Mouse (Mus musculus) bone marrow, adult 2 months (tissue): ENCODE data around the gene Cntn1. TPM values are rescaled to one million over a fixed set of nuclear protein-coding genes. Genes with fewer than 3 reads are reported as not detected.

ENCODE experiments used
- H3K27ac ChIP-seq: fragments of 200-500 bp; 2 replicates; pipeline ENCODE4 v1.5.1; 2012; ENCODE audit warnings: low read depth, mild to moderate bottlenecking, control low read depth, inconsistent platforms, low read length; ENCODE audit not compliant: control insufficient read depth, poor library complexity, insufficient read depth
- H3K4me1 ChIP-seq: fragments of 200-500 bp; 2 replicates; pipeline ENCODE4 v1.6.1; 2011; ENCODE audit warnings: low read length; ENCODE audit not compliant: control insufficient read depth, insufficient read depth
- H3K4me3 ChIP-seq: fragments of 200-500 bp; replicated peaks from 2 replicates; pipeline ENCODE3; 2011; ENCODE audit warnings: mild to moderate bottlenecking, low read depth, low read length, control low read depth; ENCODE audit not compliant: control insufficient read depth
- CTCF ChIP-seq: fragments of 200-500 bp; IDR thresholded peaks from 2 replicates; pipeline ENCODE4 v1.5.1; 2011; ENCODE audit warnings: low read length, control low read depth; ENCODE audit not compliant: control insufficient read depth, insufficient read depth
- POLR2A ChIP-seq: fragments of 200-500 bp; IDR thresholded peaks from 2 replicates; pipeline ENCODE4 v1.6.1; 2011; ENCODE audit warnings: low read depth, mild to moderate bottlenecking, control low read depth, low read length, borderline replicate concordance; ENCODE audit not compliant: control insufficient read depth
- WGBS: fragments of 180-500 bp; shearing (Covaris S2); methylation state at CpG from one replicate; pipeline ENCODE4 v1.1.7; 2018; 5-methylcytosine and 5-hydroxymethylcytosine counted together
- polyA plus RNA-seq: library from polyadenylated mRNA; stranded (reverse); fragments of >200 nt; gene quantifications from 2 replicates; pipeline ENCODE4 v1.2.4, GENCODE M21; 2011; ENCODE audit warnings: low replicate concordance; ENCODE audit not compliant: missing spikeins, insufficient read depth, insufficient read length

The Cntn1 gene
- polyA plus RNA-seq: 0.22 TPM in 1 of 2 replicates, not detected in the other

DNA sequence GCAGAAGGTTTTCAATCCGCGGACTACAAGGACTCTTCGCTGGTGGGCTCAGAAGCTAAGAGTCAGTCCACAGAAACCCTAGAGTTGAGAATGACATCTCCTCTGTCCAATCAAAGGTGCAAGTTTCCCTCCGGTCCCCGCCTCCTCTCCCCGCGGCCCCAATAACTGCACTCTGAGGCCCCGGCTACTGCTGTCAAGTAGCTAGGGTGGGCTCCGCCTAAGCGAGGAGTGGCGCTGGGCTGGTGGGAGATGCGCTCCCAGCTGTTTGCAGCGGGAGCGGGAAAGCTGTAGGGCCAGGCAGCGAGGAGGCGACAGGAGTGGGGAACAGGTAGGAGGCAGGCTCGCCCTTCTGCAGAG, at the start of gene Cntn1:
TSS of gene Cntn1 (plus strand) at position 170 of the 357 bp plus-strand sequence.
- Histone ChIP-seq H3K27ac (no peak within 1 kb of the TSS; the same call in 1 of the 2 replicates), H3K4me1 (no peaks in the 10 kb centered on the region), H3K4me3 (no peak within 1 kb of the TSS)
- TF ChIP-seq POLR2A: no peak
- no peak for TF ChIP-seq CTCF
- WGBS: 2% methylated on average over 17 of the region's 17 CpGs

- WGBS: 81% methylated on average over 3 of the region's 3 CpGs
- TF ChIP-seq CTCF (no peak), POLR2A (no peak)
- H3K27ac ChIP-seq: no peak overlapping the region
These were observed 49.5 kb upstream of the Cntn1 start for GRCm38 (mm10) chr15:92001431-92001830.

GRCm38 (mm10) chr15:92012165-92013083, 38.5 kb upstream of the Cntn1 start:
- H3K4me1 ChIP-seq: no peaks in the 10 kb centered on the region
- TF ChIP-seq CTCF (no peak), POLR2A (no peak)
- H3K4me3 ChIP-seq: no peak overlapping the region
- H3K27ac ChIP-seq: no peak overlapping the region
- WGBS: 79% methylated on average over 8 of the region's 8 CpGs

More at GRCm38 (mm10) chr15:92001431-92001830, 49.5 kb upstream of the Cntn1 start:
- H3K4me1 ChIP-seq: no peaks in the 10 kb centered on the region
- no peak overlapping the region for H3K4me3 ChIP-seq

DNA sequence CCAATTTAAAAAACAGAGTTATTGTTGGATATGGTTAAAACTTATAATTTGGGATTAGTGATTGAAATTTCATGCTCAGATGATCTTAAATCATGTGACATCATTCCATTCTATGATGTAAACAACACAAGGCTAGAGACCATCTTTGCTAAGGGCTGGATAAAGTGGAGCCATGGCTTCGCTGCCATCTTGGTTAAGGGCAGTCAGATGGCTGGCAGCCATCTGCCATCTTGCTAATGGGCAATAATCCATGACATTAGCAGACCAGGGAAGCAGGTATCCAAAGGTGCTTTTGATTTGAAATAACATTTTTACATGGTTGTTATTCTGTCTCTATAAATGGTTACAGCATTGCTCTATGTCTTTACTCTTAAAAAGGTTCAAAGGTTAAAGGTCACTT, 16.9 kb upstream of the Cntn1 start:
- WGBS: 69% methylated on average over 1 of the region's 1 CpGs
- Histone ChIP-seq H3K27ac (no peak overlapping the region), H3K4me1 (no peaks in the 10 kb centered on the region), H3K4me3 (no peak overlapping the region)
- TF ChIP-seq CTCF (no peak), POLR2A (no peak)

DNA sequence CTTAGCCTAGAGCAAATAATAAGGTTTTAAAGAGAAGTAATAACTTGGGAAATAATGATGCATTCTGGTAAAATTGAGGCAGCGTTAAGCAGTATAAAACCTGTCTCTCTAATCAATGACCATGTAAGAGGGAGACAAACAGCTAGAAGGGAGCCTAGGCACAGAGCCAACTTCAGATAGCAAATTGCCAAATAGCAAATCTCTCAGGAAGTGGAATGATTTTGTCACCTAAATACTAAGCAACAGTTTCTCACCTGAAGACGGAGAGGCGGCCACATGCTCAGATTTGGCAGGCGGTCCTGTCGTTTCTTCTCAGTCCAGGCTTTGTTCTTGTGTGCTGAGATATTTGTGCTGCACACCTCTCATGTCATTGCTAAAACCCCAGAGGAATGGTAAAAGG, 8.4 kb upstream of the Cntn1 start:
- whole genome bisulfite sequencing: 84% methylated on average over 5 of the region's 5 CpGs

GRCm38 (mm10) chr15:92046042-92046441, 4.9 kb upstream of the Cntn1 start:
- H3K4me1 ChIP-seq: no peaks in the 10 kb centered on the region
- 81% methylated on average over 8 of the region's 8 CpGs for WGBS
- no peak overlapping the region for H3K27ac ChIP-seq
- TF ChIP-seq CTCF: no peak
- no peak for TF ChIP-seq POLR2A
- no peak overlapping the region for H3K4me3 ChIP-seq

More for the DNA sequence above, 8.4 kb upstream of the Cntn1 start:
- TF ChIP-seq POLR2A (no peak), CTCF (no peak)
- Histone ChIP-seq H3K4me3 (no peak overlapping the region), H3K27ac (no peak overlapping the region), H3K4me1 (no peaks in the 10 kb centered on the region)

- Histone ChIP-seq H3K4me1 (no peaks in the 10 kb centered on the region), H3K27ac (no peak overlapping the region), H3K4me3 (no peak overlapping the region)
- no peak for TF ChIP-seq POLR2A
- TF ChIP-seq CTCF: no peak
- WGBS: 58% methylated on average over 4 of the region's 4 CpGs
These were observed 2.9 kb upstream of the Cntn1 start for GRCm38 (mm10) chr15:92048031-92048430.

GRCm38 (mm10) chr15:92048531-92048930, 2.4 kb upstream of the Cntn1 start:
- no peak for TF ChIP-seq CTCF
- no peak for TF ChIP-seq POLR2A
- Histone ChIP-seq H3K4me3 (no peak overlapping the region), H3K27ac (no peak overlapping the region), H3K4me1 (no peaks in the 10 kb centered on the region)
- 82% methylated on average over 4 of the region's 4 CpGs for WGBS
